Mouse (Mus musculus): ENCODE results near the gene Trpm8. TPM values are rescaled to one million over a fixed set of nuclear protein-coding genes. Genes with fewer than 3 reads are reported as not detected.

Trpm8 gene
- total RNA-seq, 2 experiments from 2014 or later = 0.26 to 0.30 TPM

DNA sequence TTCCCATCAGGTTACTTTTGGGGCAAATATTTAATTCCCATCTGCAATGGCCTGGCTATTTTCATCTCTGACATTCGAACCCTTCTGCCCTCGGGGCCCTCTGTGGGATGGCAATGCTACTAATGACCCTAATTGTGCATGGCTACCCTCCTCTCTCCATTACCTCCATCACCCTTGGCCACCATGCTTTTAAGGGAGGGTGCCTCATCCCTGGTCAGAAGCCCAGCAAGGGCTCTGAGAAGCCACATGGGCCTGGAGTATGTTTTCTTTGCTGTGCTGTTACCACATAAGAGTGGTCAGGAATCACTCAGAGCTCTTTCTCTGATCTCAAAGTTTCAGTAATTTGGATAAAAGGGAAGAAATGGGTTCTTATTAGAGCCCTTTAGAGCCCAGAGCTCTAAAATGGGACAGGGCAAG, 22.1 kb downstream of the Trpm8 start:
- DNase-seq (ENCODE audit: low spot score in 2 of 2) = no peak

DNA sequence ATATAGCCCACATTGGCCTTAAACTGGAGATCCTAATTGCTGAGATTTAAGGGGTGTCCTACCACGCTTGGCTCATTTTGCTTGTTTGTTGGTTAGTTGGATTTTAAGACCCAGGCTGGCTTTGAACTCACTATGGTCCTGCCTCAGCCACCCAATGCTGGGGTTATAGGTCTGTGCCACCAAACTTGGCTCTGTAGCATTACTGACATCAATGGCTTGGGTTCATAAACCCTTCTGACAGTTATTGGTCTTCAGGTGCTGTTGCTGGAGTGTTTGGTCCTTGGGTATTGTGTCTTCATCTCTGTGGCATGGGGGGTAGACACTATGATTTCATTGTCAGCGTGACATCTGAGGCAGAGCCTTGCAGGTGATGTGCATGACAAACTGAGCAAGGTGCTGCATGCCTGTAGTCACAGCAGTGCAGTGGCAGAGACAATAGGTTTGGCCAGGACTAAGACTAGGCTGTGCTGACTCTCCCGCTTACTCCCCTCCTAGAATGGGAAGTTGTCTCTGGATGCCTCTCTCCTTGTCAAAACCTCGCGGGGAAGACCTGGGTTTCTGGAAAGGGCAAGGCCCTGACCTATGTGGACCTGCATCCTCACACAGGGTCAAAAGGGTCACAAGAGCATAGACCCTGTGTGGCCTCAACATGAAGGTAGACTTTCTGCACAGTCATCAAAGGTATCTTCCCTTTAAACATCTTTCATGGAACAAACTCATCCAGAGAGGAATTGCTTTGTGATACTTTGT, 23.0 kb downstream of the Trpm8 start:
- no peak for DNase-seq (ENCODE audit: low spot score in 2 of 2)

DNA sequence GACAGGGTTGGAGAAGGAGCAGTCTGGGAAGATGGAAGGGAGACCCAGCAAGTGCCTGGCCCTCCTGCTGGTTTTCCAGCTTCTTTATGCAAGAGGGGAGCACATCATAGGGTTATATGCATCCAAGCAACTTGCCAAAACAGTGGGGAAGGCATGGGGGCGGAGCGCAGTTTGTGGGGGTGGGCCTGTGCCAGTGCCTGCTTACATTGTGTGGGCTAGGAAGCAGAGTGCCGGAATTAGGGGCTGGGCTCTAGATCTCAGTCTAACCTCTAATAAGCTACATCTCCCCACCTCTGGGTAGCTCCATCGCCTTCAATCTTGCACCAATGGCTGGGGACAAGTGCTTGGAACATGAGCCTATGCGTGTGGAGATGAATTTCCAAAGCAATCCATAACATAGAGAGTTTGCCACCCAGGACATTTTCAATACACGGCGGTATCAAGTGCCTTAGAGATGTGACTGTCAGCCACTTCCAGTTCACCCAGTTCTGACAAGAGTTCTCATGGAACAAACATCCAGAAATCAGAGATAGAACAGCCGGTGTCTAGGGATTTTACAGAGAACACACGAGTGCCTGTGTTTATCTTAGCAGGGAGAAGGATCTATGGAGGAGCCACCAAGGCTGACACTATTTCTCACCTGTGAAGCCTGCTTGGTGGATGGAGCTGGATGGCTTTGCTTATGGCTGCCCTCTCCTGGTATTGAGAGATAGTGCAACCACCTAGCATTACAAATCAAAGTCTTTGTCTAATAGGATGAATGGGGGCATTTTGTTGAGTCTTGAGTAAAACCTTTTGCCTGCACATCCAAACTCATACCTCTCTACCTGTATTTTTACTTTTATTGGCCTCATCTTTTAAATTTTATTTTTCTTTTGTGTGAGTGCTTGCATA, 23.9 kb downstream of the Trpm8 start:
- DNase-seq (ENCODE audit: low spot score in 2 of 2) = no peak

DNA sequence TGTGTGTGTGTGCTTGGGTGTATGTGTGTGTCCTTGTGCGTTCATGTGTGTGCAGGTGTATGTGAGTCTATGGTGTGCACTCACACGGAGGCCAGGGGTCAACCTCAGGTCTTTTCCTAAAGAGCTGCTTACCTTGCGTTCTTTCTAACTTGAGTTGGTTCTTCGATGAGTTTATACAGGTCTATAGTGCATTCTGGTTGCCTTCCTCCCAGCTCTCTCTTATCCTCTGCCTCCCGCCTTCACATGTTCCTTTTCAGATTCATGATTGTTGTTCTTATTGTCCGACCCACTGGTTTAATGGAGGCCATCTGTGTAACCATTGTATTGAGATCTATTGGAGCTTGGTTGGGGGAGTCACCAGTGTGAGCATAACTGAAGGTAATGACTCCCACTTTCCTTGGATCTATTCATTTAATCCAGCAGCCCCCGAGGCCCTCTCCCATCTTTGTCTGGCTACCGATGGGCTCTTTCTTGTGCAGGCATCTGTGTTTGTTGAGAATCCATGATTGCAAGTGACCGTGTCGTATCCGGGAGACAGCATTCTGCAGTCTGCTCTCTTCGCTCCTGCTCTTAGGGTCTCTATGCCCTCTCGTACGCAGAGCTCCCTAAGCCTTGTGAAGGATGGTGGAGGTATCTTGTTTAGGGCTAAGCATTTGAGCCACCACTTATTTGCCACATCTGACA, 24.7 kb downstream of the Trpm8 start:
- DNase-seq (ENCODE audit: low spot score in 2 of 2) = no peak

DNA sequence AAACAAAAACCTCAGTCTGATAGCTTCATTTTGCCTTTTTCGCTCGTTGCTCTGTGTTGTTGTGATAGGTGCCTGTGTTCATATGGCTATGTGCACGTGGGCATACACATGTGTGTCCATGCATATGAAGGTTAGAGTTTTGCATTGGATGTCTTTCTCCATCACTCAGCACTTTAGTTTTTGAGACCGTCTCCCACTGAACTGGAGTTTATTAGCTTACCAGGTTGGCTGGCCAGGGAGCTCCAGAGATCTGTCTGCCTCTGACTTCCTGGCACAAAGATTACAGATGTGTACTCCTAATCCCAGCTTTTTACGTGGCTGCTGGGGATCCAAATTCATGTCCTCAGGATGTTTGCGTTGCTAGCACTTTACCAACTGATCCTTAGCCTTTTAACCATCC, 26.3 kb downstream of the Trpm8 start:
- DNase-seq (ENCODE audit: low spot score in 2 of 2) = no peak

DNA sequence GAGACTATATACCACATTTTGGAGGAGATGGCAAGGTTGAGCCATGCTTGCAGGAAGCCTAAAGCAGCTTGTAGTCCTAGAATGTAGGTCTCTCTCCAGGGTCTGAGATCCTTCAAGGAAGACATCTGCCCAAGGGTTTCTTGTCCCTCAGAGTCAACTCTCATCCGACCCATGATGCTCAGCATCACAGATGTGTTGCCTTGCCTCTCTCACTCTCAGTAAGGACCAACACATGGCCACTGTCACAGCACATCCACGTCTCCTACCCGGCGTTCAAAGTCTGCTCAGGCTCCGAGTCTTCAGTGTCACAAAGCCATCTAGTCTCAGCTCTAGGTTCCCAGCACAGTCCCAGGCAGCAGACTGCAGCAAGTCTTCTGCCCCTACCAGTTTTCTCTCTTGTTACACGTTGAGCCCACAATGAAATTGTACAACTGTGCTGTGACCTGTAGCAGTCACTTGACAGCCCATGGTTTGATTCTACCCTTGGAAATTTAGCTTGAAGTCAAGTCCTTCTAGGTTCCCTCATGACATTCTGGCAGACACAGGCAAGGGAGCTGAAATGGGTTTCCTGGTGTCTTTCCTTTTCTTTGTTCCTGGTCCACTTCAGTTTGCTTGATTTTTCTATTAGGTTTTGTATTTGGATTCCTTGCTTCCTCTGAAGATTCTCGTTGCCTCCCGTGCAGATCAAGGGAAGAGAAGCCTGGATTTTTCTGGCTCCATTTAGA, 27.0 kb downstream of the Trpm8 start:
- DNase-seq (ENCODE audit: low spot score in 2 of 2) = no peak

DNA sequence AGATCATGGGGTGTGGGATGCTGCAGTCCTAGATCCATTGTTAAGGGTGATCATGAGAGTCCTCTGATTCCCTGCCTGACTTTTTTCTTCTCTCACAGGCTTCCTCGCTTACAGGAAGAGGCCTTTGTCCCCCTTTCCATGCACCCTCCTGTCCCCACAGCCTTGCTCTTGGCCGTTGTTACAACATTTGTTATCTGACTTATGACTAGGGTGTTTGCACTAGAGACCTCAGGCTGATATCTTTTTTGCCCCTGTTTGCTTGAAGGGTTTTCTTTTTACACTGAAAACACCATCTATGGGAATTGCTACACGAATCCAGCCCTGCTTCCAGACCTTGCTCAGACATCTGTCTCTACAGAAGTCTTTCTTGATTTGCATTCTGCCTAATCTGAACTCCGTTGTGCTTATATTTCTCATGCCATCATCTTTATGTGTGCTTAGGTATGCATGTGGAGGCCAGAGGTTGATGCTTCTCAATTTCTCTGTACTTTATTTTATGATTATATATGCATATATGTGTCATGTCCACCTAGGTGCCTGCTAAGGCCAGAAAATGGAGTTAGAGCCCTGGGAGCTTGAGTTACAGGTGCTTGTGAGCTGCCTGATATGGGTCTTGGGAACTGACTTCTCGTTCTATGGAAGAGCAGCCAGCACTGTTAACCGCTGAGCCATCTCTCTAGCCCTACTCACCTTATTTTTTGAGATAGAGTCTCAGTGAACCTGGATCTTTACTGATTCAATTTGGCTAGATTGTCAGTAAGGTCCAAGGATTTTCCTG, 27.7 kb downstream of the Trpm8 start:
- DNase-seq (ENCODE audit: low spot score in 2 of 2) = no peak

DNA sequence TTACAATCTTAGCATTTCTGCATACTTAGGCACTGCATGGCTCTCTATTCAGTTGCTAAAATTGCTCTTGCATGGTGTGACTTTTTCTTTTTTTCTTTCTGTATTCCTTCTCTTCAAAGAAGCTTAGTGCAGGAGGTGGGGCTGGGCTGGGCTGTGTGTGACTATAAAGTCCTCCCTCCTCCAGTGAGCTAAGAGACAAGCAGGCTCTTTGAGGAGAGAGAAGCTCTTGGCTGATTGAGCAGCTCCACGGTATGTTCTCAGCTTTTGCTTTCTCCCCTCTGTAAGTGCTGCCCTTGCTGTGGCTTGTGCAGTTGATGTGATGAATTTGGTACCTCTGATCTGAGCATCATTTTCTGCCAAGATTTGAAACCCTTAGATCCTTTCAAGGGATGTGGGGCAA, 29.1 kb downstream of the Trpm8 start:
- no peak for DNase-seq (ENCODE audit: low spot score in 2 of 2)

DNA sequence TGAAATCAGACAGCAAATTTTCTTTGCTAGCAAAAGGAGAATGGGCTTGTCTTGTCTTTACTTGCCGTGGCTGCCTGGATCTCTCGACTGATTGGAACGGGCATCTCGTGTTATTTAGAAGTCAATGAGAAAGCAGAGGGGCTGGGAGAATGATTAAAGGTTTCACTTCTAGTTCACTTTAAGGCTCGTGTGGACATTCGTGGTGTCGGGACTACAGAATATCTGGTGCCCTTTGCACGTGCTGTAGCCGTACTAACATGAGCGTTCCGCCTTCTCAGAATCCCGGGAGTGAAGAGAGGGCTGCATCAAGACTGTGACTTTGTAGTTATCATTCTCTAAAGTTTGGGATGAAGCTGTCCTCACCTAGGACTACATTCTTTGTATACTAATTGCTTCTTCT, 29.7 kb downstream of the Trpm8 start:
- no peak for DNase-seq (ENCODE audit: low spot score in 2 of 2)

DNA sequence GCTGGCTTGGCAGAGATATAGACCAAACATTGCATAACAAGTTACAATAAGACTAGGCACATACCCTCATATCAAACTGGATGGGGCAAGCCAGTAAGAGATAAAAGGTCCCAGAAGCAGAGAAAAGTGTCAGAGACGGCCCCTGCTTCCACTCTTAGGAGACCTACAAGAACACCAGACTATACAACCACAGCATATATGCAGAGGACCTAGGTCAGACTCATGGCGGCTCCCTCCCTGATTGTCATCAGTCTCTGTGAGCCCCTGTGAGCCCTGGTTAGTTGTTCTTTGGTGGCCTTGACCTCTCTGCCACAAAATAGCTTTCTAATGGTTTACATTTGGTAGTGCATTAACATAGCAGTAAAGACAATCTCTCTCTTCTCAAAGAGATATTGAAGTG, 31.6 kb downstream of the Trpm8 start:
- no peak for DNase-seq (ENCODE audit: low spot score in 2 of 2)

DNA sequence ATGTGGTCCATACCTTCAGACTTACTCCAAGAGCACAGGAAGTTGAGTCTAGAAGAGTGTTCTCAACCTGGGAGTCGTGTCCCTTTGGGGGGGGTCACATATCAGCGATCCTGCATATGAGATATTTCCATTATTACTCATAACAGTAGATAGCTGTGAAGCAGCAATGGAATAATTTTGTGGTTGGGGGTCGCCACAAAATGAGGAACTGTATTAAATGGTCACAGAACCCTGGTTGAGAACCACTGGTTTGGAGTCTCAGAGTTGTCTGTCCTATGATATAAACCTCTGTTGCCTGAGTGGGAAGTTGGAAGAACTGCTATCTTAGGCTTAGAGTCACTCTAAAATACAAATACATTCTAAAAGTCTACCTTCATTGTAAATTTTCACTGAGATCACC, 32.4 kb downstream of the Trpm8 start:
- no peak for DNase-seq (ENCODE audit: low spot score in 2 of 2)

DNA sequence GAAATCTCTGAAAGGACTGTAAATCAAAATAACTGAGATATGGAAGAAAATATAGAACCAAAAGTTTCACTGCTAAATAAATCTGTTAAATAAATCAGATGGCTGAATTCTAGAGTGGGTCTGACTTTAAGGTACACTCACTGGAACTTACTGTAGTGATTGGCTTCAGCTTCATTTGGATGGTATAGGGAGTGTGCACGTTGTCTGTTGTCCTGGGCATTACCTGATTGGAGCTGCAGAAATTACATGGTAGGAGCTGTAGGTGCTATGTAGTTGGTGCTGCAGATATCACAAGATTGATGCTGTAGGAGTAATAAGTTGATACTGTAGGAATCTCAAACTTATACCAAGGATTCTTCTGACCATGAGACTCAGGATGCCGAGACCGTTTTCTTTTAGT, 32.9 kb downstream of the Trpm8 start:
- no peak for DNase-seq (ENCODE audit: low spot score in 2 of 2)

DNA sequence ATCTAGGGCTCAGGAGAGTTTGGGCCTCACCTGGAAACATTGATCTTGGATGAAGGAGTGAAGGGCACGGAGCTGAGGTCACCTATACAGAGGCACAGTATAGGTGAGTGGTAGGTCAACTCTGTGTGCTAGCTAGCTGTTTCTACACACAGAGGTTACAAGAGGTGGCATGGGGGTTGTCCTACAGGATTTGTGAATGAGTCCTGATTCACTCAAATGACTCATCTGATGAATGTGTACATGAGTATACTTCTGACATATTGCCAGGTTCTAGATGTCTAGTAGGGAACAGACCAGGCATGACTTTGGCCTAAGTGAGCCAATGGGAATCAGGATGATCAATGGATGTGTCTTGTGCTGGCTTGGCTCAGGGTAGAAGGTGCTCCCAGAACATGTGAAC, 39.8 kb downstream of the Trpm8 start:
- DNase-seq (ENCODE audit: low spot score in 2 of 2) = no peak

DNA sequence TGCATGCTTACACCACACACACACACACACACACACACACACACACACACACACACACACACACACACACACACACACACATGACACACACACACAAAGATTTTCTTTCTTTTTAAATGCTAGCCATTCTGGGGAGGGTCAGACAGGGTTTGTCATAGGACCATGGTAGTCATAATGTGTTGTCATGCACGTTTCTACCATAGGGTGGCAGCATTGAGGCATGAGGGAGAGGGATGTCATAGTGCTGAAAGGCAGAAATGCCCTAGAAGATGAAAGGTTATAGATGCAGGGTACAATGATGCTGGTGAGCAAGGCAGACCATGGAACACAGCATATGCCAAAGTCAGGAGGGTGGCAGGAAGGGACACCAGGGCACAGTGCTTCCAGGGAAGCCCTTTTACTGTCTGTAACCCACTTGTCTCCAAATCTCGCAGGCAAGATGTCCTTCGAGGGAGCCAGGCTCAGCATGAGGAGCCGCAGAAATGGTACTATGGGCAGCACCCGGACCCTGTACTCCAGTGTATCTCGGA, 41.1 kb downstream of the Trpm8 start:
- DNase-seq (ENCODE audit: low spot score in 2 of 2) = peak; percentile 54 to 79

DNA sequence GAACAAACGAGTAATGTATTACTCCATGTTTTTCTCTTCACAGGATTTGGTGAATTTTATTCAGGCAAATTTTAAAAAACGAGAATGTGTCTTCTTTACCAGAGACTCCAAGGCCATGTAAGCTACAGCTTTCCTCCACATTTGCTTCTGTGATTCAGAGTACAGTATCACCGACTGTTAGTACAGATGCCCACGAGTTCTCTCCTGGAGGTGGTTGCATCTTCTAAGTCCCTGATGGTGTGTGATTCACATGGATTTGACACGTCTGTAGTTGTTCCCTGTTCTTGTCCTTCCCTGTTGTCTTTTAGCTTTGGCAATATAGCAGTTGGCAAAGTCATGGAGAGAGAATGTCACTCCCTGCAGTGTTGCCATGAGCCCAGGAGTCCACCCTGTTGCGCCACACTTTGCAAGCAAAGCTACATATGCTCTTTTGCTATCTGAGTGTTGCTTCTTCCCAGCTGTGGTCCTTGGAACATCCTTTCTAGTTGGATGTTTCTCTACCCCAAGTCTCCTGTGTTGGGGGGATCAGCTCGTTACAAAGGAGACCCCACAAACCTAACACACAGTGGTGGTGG, 43.4 kb downstream of the Trpm8 start:
- DNase-seq (ENCODE audit: low spot score in 2 of 2) = no peak

DNA sequence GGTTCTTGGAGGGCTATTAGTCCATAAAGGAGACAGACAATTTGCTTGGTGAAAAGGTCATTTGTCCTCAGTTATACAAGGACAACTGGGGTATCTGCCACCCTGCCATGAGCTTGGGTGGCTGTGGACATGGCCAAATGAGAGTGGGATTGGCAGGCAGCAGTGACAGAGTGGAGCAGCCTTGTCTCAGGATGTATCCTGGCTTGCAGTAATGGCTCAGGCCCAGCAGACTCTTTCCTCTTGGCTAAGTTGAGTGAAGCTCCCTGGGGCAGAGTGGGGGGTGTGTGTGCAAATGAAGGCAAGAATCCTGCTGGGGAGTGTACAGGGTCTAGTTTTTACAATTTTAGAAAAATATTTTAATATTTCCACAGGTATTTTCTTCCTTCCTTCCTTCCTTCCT, 44.7 kb downstream of the Trpm8 start:
- DNase-seq (ENCODE audit: low spot score in 2 of 2) = no peak

DNA sequence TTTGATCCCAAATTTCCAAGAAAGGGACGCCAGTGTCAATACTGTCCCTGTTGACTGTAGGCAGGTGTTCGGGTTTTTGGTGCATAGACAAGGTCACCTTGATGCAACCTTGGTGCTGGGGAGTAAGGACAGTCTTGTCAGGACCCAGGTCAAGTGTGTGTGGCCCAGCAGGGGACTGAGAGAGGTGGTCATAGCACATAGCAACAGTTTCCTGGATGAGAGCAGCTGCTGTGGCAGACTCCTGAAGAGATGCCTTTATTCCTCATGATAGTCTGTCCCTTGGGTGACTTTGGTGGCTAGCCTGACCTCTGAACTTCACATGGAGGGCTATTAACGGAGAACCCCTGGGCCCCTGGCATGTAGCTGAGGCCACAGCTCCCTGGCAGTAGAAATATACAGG, 45.6 kb downstream of the Trpm8 start:
- DNase-seq (ENCODE audit: low spot score in 2 of 2) = no peak

DNA sequence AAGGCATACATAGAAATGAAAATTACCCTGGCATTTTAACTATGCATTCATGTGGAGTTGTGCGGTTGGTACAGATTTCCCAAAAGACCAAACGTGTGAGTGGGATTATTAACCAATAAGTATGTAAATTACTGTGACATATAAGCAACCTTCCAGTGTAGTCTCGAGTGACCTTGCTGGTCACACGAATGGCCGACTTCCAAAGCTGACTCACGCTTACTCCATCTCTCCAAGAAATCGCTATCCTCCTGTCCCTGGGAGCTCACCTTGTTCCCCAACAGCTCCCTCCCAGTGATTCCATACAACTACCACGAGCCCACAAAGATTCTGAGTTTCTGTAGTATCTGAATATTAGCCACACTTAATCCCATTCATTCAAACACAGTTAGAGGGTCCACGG, 62.0 kb downstream of the Trpm8 start:
- DNase-seq (ENCODE audit: low spot score in 2 of 2) = no peak

DNA sequence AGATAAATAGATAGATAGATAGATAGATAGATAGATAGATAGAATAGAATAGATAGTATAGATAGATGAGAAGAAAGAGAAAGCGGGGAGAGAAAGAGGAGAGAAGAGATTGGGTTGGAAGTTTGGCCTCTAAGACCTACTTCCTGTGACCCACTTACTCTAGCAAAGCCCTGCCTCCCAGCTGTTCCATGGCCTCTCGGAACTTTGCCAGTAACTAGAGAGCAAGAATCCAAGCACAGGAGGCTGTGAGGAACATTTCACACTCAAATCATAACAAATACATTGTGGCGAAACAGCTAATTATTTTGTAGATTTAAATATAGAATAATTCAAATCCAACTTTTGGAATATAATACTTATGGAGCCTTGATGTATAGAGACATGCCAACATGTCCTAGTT, 65.2 kb downstream of the Trpm8 start:
- no peak for DNase-seq (ENCODE audit: low spot score in 2 of 2)

DNA sequence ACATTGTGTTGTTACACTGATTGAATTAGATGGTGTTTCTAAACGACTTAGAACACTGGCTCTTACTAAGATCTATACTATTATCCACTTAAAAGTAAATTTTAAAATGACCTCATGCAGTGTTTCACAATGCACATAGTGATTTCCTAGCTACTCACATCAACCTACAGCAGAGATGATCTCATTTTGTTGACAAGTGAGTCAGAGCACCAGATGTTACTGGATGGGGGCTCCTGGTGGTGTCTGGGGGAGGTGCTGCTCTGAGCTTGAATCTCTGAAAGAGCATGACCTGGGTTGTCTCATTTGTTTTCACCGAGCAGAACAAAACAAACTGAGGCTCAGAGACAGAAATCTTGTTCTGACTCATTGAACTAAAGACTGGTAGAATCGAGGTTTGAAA, 68.1 kb downstream of the Trpm8 start:
- no peak for DNase-seq (ENCODE audit: low spot score in 2 of 2)

Measured in left cerebral cortex, adult 18-20 months (tissue).